Mouse (Mus musculus): ENCODE data around the gene Bloc1s4. TPM values are rescaled to one million over a fixed set of nuclear protein-coding genes. Genes with fewer than 3 reads are reported as not detected.

Bloc1s4 gene
- polyA plus RNA-seq, 1 experiment, result 20.5 TPM

GRCm38 (mm10) chr5:36778901-36779300, 30.5 kb upstream of the Bloc1s4 start:
- WGBS, result 97% methylated on average over 1 of the region's 2 CpGs
- Histone ChIP-seq H3K4me1 (ENCODE audit: control insufficient read depth, insufficient read depth, insufficient read length) (no peaks in the 10 kb centered on the region), H3K27me3 (ENCODE audit: control insufficient read depth, insufficient read depth, low read length) (no peaks in the 10 kb centered on the region), H3K27ac (ENCODE audit: insufficient read depth, low read length) (no peak overlapping the region), H3K4me3 (ENCODE audit: extremely low read depth, insufficient read depth, insufficient read length) (no peak overlapping the region), H3K36me3 (ENCODE audit: control insufficient read depth, insufficient read depth, low read length) (no peaks in the 10 kb centered on the region)
- TF ChIP-seq CTCF (IDR thresholded peaks at IDR 0.05; ENCODE audit: extremely low read depth, insufficient read depth, insufficient read length, insufficient replicate concordance) (no peak), POLR2A (IDR thresholded peaks at IDR 0.05; ENCODE audit: low read depth, low read length) (no peak)
- no peak for DNase-seq (ENCODE audit: low read depth in 1 of 2, low spot score in 2 of 2)

GRCm38 (mm10) chr5:36777186-36777585, 28.7 kb upstream of the Bloc1s4 start:
- H3K27ac ChIP-seq (ENCODE audit: insufficient read depth, low read length), result no peak overlapping the region
- H3K4me1 ChIP-seq (ENCODE audit: control insufficient read depth, insufficient read depth, insufficient read length), result no peaks in the 10 kb centered on the region
- 13% methylated on average over 2 of the region's 2 CpGs for WGBS
- H3K27me3 ChIP-seq (ENCODE audit: control insufficient read depth, insufficient read depth, low read length), result no peaks in the 10 kb centered on the region
- TF ChIP-seq CTCF (IDR thresholded peaks at IDR 0.05; ENCODE audit: extremely low read depth, insufficient read depth, insufficient read length, insufficient replicate concordance) (no peak), POLR2A (IDR thresholded peaks at IDR 0.05; ENCODE audit: low read depth, low read length) (no peak)
- no peak overlapping the region for H3K4me3 ChIP-seq (ENCODE audit: extremely low read depth, insufficient read depth, insufficient read length)
- DNase-seq (ENCODE audit: low read depth in 1 of 2, low spot score in 2 of 2), result no peak
- H3K36me3 ChIP-seq (ENCODE audit: control insufficient read depth, insufficient read depth, low read length), result no peaks in the 10 kb centered on the region

GRCm38 (mm10) chr5:36776021-36776575, 27.6 kb upstream of the Bloc1s4 start:
- H3K27ac ChIP-seq (ENCODE audit: insufficient read depth, low read length), result no peak overlapping the region
- WGBS, result 79% methylated on average over 9 of the region's 9 CpGs
- no peak for TF ChIP-seq POLR2A (IDR thresholded peaks at IDR 0.05; ENCODE audit: low read depth, low read length)
- no peak for TF ChIP-seq CTCF (IDR thresholded peaks at IDR 0.05; ENCODE audit: extremely low read depth, insufficient read depth, insufficient read length, insufficient replicate concordance)

GRCm38 (mm10) chr5:36775317-36775716, 26.9 kb upstream of the Bloc1s4 start:
- TF ChIP-seq CTCF (IDR thresholded peaks at IDR 0.05; ENCODE audit: extremely low read depth, insufficient read depth, insufficient read length, insufficient replicate concordance) (no peak), POLR2A (IDR thresholded peaks at IDR 0.05; ENCODE audit: low read depth, low read length) (no peak)
- Histone ChIP-seq H3K27me3 (ENCODE audit: control insufficient read depth, insufficient read depth, low read length) (no peaks in the 10 kb centered on the region), H3K36me3 (ENCODE audit: control insufficient read depth, insufficient read depth, low read length) (no peaks in the 10 kb centered on the region), H3K4me3 (ENCODE audit: extremely low read depth, insufficient read depth, insufficient read length) (no peak overlapping the region), H3K27ac (ENCODE audit: insufficient read depth, low read length) (no peak overlapping the region), H3K4me1 (ENCODE audit: control insufficient read depth, insufficient read depth, insufficient read length) (no peaks in the 10 kb centered on the region)
- no peak for DNase-seq (ENCODE audit: low read depth in 1 of 2, low spot score in 2 of 2)
- WGBS, result 88% methylated on average over 2 of the region's 2 CpGs

More at GRCm38 (mm10) chr5:36776021-36776575, 27.6 kb upstream of the Bloc1s4 start:
- Histone ChIP-seq H3K36me3 (ENCODE audit: control insufficient read depth, insufficient read depth, low read length) (no peaks in the 10 kb centered on the region), H3K27me3 (ENCODE audit: control insufficient read depth, insufficient read depth, low read length) (no peaks in the 10 kb centered on the region), H3K4me3 (ENCODE audit: extremely low read depth, insufficient read depth, insufficient read length) (no peak overlapping the region), H3K4me1 (ENCODE audit: control insufficient read depth, insufficient read depth, insufficient read length) (no peaks in the 10 kb centered on the region)
- DNase-seq (ENCODE audit: low read depth in 1 of 2, low spot score in 2 of 2), result no peak

- TF ChIP-seq POLR2A (IDR thresholded peaks at IDR 0.05; ENCODE audit: low read depth, low read length), result no peak
- no peak for TF ChIP-seq CTCF (IDR thresholded peaks at IDR 0.05; ENCODE audit: extremely low read depth, insufficient read depth, insufficient read length, insufficient replicate concordance)
- Histone ChIP-seq H3K27me3 (ENCODE audit: control insufficient read depth, insufficient read depth, low read length) (no peaks in the 10 kb centered on the region), H3K27ac (ENCODE audit: insufficient read depth, low read length) (no peak overlapping the region), H3K4me1 (ENCODE audit: control insufficient read depth, insufficient read depth, insufficient read length) (no peaks in the 10 kb centered on the region), H3K36me3 (ENCODE audit: control insufficient read depth, insufficient read depth, low read length) (no peaks in the 10 kb centered on the region), H3K4me3 (ENCODE audit: extremely low read depth, insufficient read depth, insufficient read length) (no peak overlapping the region)
- no peak for DNase-seq (ENCODE audit: low read depth in 1 of 2, low spot score in 2 of 2)
- 82% methylated on average over 5 of the region's 5 CpGs for WGBS
Measured at GRCm38 (mm10) chr5:36772586-36772985, 24.1 kb upstream of the Bloc1s4 start.

- H3K27me3 ChIP-seq (ENCODE audit: control insufficient read depth, insufficient read depth, low read length), result no peaks in the 10 kb centered on the region
- H3K4me1 ChIP-seq (ENCODE audit: control insufficient read depth, insufficient read depth, insufficient read length), result no peaks in the 10 kb centered on the region
- 69% methylated on average over 3 of the region's 3 CpGs for WGBS
- no peak overlapping the region for H3K27ac ChIP-seq (ENCODE audit: insufficient read depth, low read length)
- DNase-seq (ENCODE audit: low read depth in 1 of 2, low spot score in 2 of 2), result no peak
- H3K36me3 ChIP-seq (ENCODE audit: control insufficient read depth, insufficient read depth, low read length), result no peaks in the 10 kb centered on the region
- no peak overlapping the region for H3K4me3 ChIP-seq (ENCODE audit: extremely low read depth, insufficient read depth, insufficient read length)
- TF ChIP-seq CTCF (IDR thresholded peaks at IDR 0.05; ENCODE audit: extremely low read depth, insufficient read depth, insufficient read length, insufficient replicate concordance) (no peak), POLR2A (IDR thresholded peaks at IDR 0.05; ENCODE audit: low read depth, low read length) (no peak)
Measured at GRCm38 (mm10) chr5:36769603-36770002, 21.2 kb upstream of the Bloc1s4 start.

GRCm38 (mm10) chr5:36766958-36767703, 18.7 kb upstream of the Bloc1s4 start:
- Histone ChIP-seq H3K27me3 (ENCODE audit: control insufficient read depth, insufficient read depth, low read length) (no peaks in the 10 kb centered on the region), H3K4me3 (ENCODE audit: extremely low read depth, insufficient read depth, insufficient read length) (no peak overlapping the region), H3K27ac (ENCODE audit: insufficient read depth, low read length) (no peak overlapping the region), H3K36me3 (ENCODE audit: control insufficient read depth, insufficient read depth, low read length) (no peaks in the 10 kb centered on the region), H3K4me1 (ENCODE audit: control insufficient read depth, insufficient read depth, insufficient read length) (no peaks in the 10 kb centered on the region)
- TF ChIP-seq CTCF (IDR thresholded peaks at IDR 0.05; ENCODE audit: extremely low read depth, insufficient read depth, insufficient read length, insufficient replicate concordance), result no peak
- no peak for TF ChIP-seq POLR2A (IDR thresholded peaks at IDR 0.05; ENCODE audit: low read depth, low read length)
- 30% methylated on average over 10 of the region's 10 CpGs for WGBS
- no peak for DNase-seq (ENCODE audit: low read depth in 1 of 2, low spot score in 2 of 2)
